In genomic region chr13:45108851-45109390, GRCm38 (mm10) we compare ENCODE assay signal across 10 mouse cellular contexts. TPM values are rescaled to one million over a fixed set of nuclear protein-coding genes. Genes with fewer than 3 reads are reported as not detected.
A peak's percentile ranks its signal among the peaks of the same experiment; 100 is the strongest.
DNase-seq lines count a peak whose midpoint lies in the region; ATAC-seq and TF ChIP-seq lines count a peak whose summit lies in the region.
"Had no signal": no experiment of that assay in that cellular context is flagged by ENCODE, and none has a peak within 500 bp of the region (broad histone marks: within the 10 kb centered on the region; RNA-seq: fewer than 3 reads in every experiment).

No protein-coding gene starts in this region.

- 39% methylated on average over 7 of the region's 7 CpGs for WGBS in lung, adult 2 months
- WGBS in lung, postnatal 0 days = 34% methylated on average over 7 of the region's 7 CpGs
- 41% methylated on average over 7 of the region's 7 CpGs for WGBS in hindbrain, embryonic 16.5 days
- 62% methylated on average over 7 of the region's 7 CpGs for WGBS in kidney, embryonic 14.5 days

- H3K4me1 ChIP-seq in lung, adult 2 months (ENCODE audit: control insufficient read depth, insufficient read depth, low read length) = peaks cover 3% of the 10 kb centered on the region
- H3K4me1 ChIP-seq in lung, postnatal 0 days (ENCODE audit: insufficient read depth, low read depth, low read length) = no peaks in the 10 kb centered on the region
- H3K4me1 ChIP-seq in hindbrain, embryonic 16.5 days (ENCODE audit: control insufficient read depth, insufficient read depth, low read depth, low read length) = no peaks in the 10 kb centered on the region
- H3K4me1 ChIP-seq in kidney, embryonic 14.5 days (ENCODE audit: control insufficient read depth, insufficient read depth, low read length) = no peaks in the 10 kb centered on the region
- H3K4me1 ChIP-seq: embryonic facial prominence, embryonic 15.5 days had no signal

- H3K27me3 ChIP-seq in lung, postnatal 0 days (replicated peaks; ENCODE audit: insufficient read depth, low read length) = no peaks in the 10 kb centered on the region
- no peaks in the 10 kb centered on the region for H3K27me3 ChIP-seq in hindbrain, embryonic 16.5 days (replicated peaks; ENCODE audit: control insufficient read depth, insufficient read depth, low read length)
- H3K27me3 ChIP-seq in kidney, embryonic 14.5 days (ENCODE audit: control insufficient read depth, insufficient read depth, low read length) = no peaks in the 10 kb centered on the region
- H3K27me3 ChIP-seq: embryonic facial prominence, embryonic 15.5 days had no signal

- no peak for TF ChIP-seq POLR2A in lung, adult 2 months (IDR thresholded peaks at IDR 0.05; ENCODE audit: borderline replicate concordance, extremely low read depth, low read depth, low read length)

- no peak overlapping the region for H3K9ac ChIP-seq in lung, postnatal 0 days (replicated peaks; ENCODE audit: low read depth)
- H3K9ac ChIP-seq in hindbrain, embryonic 16.5 days (ENCODE audit: low read depth, low read length) = no peak overlapping the region
- H3K9ac ChIP-seq in kidney, embryonic 14.5 days (ENCODE audit: low read depth, low read length) = no peak overlapping the region
- H3K9ac ChIP-seq: embryonic facial prominence, embryonic 15.5 days had no signal

- TF ChIP-seq CTCF in lung, adult 2 months (IDR thresholded peaks at IDR 0.05; ENCODE audit: insufficient read depth, low read length) = no peak
- TF ChIP-seq CTCF in lung, postnatal 0 days (IDR thresholded peaks at IDR 0.05) = no peak

- DNase-seq in embryo, embryonic 10 days (ENCODE audit: low spot score) = peak; percentile 8
- DNase-seq in embryo, embryonic 10.5 days (ENCODE audit: low spot score) = no peak
- peak; percentile 49 to 62 for DNase-seq in lung, adult 18-20 months
- no peak for DNase-seq in lung, adult 2 months
- peak; percentile 73 for DNase-seq in lung, postnatal 0 days (ENCODE audit: low spot score)
- peak; percentile 34 to 59 for DNase-seq in spleen, postnatal 4 days (ENCODE audit: low spot score in 2 of 2)

- peak; percentile 20; the same call in 1 of the 2 replicates for TF ChIP-seq EP300 in lung, postnatal 0 days (IDR thresholded peaks at IDR 0.05)

- H3K4me3 ChIP-seq in lung, adult 2 months (replicated peaks; ENCODE audit: extremely low read depth, low read depth, low read length) = no peak overlapping the region
- H3K4me3 ChIP-seq in lung, postnatal 0 days (ENCODE audit: low read depth, low read length) = no peak overlapping the region
- no peak overlapping the region for H3K4me3 ChIP-seq in hindbrain, embryonic 16.5 days (ENCODE audit: low read length)
- no peak overlapping the region for H3K4me3 ChIP-seq in kidney, embryonic 14.5 days (ENCODE audit: low read length)
- H3K4me3 ChIP-seq: embryonic facial prominence, embryonic 15.5 days had no signal

- no peak overlapping the region for H3K27ac ChIP-seq in lung, postnatal 0 days (ENCODE audit: low read length)
- H3K27ac ChIP-seq in hindbrain, embryonic 16.5 days (ENCODE audit: low read depth, low read length) = no peak overlapping the region
- no peak overlapping the region for H3K27ac ChIP-seq in kidney, embryonic 14.5 days (ENCODE audit: low read depth, low read length)
- H3K27ac ChIP-seq: embryonic facial prominence, embryonic 15.5 days; hindbrain, postnatal 0 days had no signal

- H3K36me3 ChIP-seq in lung, postnatal 0 days (ENCODE audit: insufficient read depth, low read length) = no peaks in the 10 kb centered on the region
- no peaks in the 10 kb centered on the region for H3K36me3 ChIP-seq in hindbrain, embryonic 16.5 days (ENCODE audit: control insufficient read depth, insufficient read depth, low read length)
- no peaks in the 10 kb centered on the region for H3K36me3 ChIP-seq in kidney, embryonic 14.5 days (ENCODE audit: control insufficient read depth, insufficient read depth, low read length)
- H3K36me3 ChIP-seq: embryonic facial prominence, embryonic 15.5 days had no signal

- ATAC-seq in lung, postnatal 0 days = peak; percentile 71
- ATAC-seq in hindbrain, embryonic 16.5 days = no peak
- ATAC-seq in kidney, embryonic 14.5 days (ENCODE audit: low FRiP score, low TSS enrichment) = no peak
- ATAC-seq: hindbrain, postnatal 0 days had no signal

- no peak overlapping the region for H3K4me2 ChIP-seq in lung, postnatal 0 days (replicated peaks; ENCODE audit: low read depth, low read length)
- H3K4me2 ChIP-seq in hindbrain, embryonic 16.5 days (ENCODE audit: low read length) = no peak overlapping the region
- H3K4me2 ChIP-seq in kidney, embryonic 14.5 days (replicated peaks; ENCODE audit: low read depth, low read length) = no peak overlapping the region
- H3K4me2 ChIP-seq: embryonic facial prominence, embryonic 15.5 days had no signal

- H3K9me3 ChIP-seq in lung, postnatal 0 days (ENCODE audit: low read length) = no peaks in the 10 kb centered on the region
- H3K9me3 ChIP-seq in hindbrain, embryonic 16.5 days (ENCODE audit: control insufficient read depth, low read length) = no peaks in the 10 kb centered on the region
- no peaks in the 10 kb centered on the region for H3K9me3 ChIP-seq in kidney, embryonic 14.5 days (ENCODE audit: control insufficient read depth, low read length)
- H3K9me3 ChIP-seq: embryonic facial prominence, embryonic 15.5 days had no signal

RNA-seq across cellular contexts. Expression of gene Gm9817, which starts 30.4 kb away (rescaled TPM):
- polyA plus RNA-seq in lung, adult 2 months (2012; rRNA removed) = 0.07 and 0.18 TPM in 2 replicates
- polyA plus RNA-seq in lung, postnatal 0 days (2015; fragmentation: Nextera tagmentation; extraction: Ambion mirVana) = 0.07 TPM in 1 of 2 replicates, not detected in the other
- 0.06 and 0.11 TPM in 2 replicates for polyA plus RNA-seq in hindbrain, embryonic 16.5 days (2015; fragmentation: Nextera tagmentation; extraction: Ambion mirVana)
- 0.09 TPM in 1 of 2 replicates, not detected in the other for polyA plus RNA-seq in kidney, embryonic 14.5 days (2014; fragmentation: Nextera tagmentation; extraction: Ambion mirVana)

Comparison
In these comparisons a context has a peak if more than half of its experiments do, and no peak if none do; other contexts are left out.
1. DNase-seq: peak in embryo, embryonic 10 days (single experiment), lung, adult 18-20 months (2 of 2), lung, postnatal 0 days (single experiment) and spleen, postnatal 4 days (2 of 2); none in embryo, embryonic 10.5 days (single experiment) and lung, adult 2 months (single experiment).